Mouse (Mus musculus): Measurements from ENCODE around the gene Ccdc88a. TPM values are rescaled to one million over a fixed set of nuclear protein-coding genes. Genes with fewer than 3 reads are reported as not detected.

The Ccdc88a gene
- polyA plus RNA-seq, 1 experiment from 2014 or later = 71.9 TPM

DNA sequence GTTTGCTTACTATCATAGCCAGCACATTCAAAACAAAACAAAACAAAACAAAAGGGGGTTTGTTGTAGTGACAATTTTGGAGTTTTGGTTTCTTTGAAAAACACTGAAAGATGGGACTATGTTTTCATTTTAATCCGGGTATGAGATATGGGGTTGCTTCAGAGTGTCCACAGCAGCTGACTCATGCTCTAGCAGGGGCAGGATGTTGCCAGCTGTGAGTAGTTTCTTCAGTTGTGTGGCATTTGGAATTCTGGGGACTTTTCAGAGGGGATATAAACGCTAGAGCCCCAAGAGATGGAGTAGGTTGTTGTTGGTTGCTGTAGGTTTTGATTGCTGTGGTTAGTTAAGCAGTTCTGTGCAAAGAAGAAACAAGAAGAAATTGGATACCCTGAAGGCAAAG, 10.0 kb downstream of the Ccdc88a start:
- Histone ChIP-seq H3K4me2 (no peak overlapping the region), H3K4me3 (no peak overlapping the region), H3K27ac (replicated peaks) (no peak overlapping the region), H3K4me1 (replicated peaks) (0 out of 2 replicates have a peak, but pooled peaks cover 11% of the 10 kb centered on the region), H3K9ac (no peak overlapping the region), H3K27me3 (no peaks in the 10 kb centered on the region), H3K9me3 (no peaks in the 10 kb centered on the region), H3K36me3 (peaks cover 11% of the 10 kb centered on the region; the same call in 1 of the 2 replicates)
- no peak for ATAC-seq (ENCODE audit: low read depth)
- WGBS = 82% methylated on average over 2 of the region's 2 CpGs

DNA sequence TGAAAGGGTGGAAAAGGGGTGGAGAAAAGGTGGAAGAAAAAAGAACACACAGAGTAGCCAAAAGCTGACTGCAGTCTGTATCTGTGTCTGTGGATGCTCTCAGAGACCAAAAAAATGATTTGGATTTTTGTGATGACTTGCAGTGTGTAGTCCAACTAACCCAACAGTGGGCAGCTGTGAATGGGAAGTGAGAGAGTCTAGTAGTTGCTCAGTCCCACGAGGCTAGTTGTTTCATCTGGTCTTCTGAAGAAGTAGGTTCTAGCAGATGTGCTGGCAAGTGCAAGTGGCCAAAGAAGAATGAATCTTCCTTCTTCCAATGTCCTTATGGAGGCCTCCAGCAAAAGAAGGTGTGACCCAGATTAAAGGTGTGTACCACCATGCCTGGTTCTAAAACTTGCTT, 10.5 kb downstream of the Ccdc88a start:
- peaks cover 11% of the 10 kb centered on the region; the same call in 1 of the 2 replicates for H3K36me3 ChIP-seq
- no peaks in the 10 kb centered on the region for H3K27me3 ChIP-seq
- no peak overlapping the region for H3K4me3 ChIP-seq
- no peak overlapping the region for H3K4me2 ChIP-seq
- 86% methylated on average over 1 of the region's 1 CpGs for WGBS
- H3K4me1 ChIP-seq (replicated peaks) = peaks cover 11% of the 10 kb centered on the region; the same call in 1 of the 2 replicates
- H3K9me3 ChIP-seq = no peaks in the 10 kb centered on the region
- no peak overlapping the region for H3K9ac ChIP-seq
- H3K27ac ChIP-seq (replicated peaks) = no peak overlapping the region
- no peak for ATAC-seq (ENCODE audit: low read depth)

DNA sequence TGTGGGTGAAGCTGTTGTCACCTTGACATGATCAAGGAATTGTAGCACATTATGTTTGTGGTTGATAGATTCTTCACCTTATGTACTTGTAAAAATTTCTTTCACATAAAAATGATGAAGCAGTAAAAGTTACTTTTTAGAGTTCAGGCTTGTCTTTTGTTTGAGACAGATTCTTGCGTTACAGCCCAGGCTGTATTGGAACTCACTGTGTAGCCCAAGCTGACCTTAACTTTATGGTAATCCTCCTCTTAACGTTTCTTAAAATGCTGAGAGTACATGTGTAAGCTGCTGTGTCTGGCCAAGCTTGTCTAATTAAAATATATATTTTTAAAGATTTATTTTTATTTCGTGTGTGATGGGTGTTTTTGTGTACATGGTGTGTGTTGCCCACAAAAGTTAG, 11.2 kb downstream of the Ccdc88a start:
- H3K9me3 ChIP-seq = no peaks in the 10 kb centered on the region
- H3K4me2 ChIP-seq = no peak overlapping the region
- no peak overlapping the region for H3K4me3 ChIP-seq
- ATAC-seq (ENCODE audit: low read depth) = no peak
- peaks cover 11% of the 10 kb centered on the region; the same call in 1 of the 2 replicates for H3K36me3 ChIP-seq
- H3K27ac ChIP-seq (replicated peaks) = no peak overlapping the region
- H3K9ac ChIP-seq = no peak overlapping the region
- 78% methylated on average over 3 of the region's 3 CpGs for WGBS
- H3K4me1 ChIP-seq (replicated peaks) = peaks cover 11% of the 10 kb centered on the region; the same call in 1 of the 2 replicates
- no peaks in the 10 kb centered on the region for H3K27me3 ChIP-seq

DNA sequence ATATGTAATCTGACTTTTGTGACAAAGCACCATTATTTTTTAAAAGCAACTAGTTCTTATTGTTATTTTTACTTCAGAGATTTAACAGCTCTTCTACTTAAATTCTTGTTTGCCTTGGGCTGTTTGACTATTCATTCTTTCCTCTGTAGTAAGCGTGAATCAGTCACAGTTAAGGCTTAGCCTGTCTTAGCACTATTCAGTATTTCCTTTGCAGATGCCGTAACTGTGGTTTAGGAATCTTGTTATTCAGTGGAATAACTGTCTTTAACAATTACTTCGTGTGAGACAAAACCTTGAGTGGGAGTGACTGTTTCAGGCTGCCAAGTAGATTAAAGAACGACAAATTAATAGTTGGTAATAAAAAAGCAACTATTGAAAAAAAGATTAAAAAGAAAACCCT, 16.5 kb downstream of the Ccdc88a start:
- H3K27ac ChIP-seq (replicated peaks) = no peak overlapping the region
- no peak for ATAC-seq (ENCODE audit: low read depth)
- no peaks in the 10 kb centered on the region for H3K27me3 ChIP-seq
- H3K4me1 ChIP-seq (replicated peaks) = peaks cover 4% of the 10 kb centered on the region; the same call in 1 of the 2 replicates
- no peaks in the 10 kb centered on the region for H3K9me3 ChIP-seq
- H3K4me2 ChIP-seq = no peak overlapping the region
- no peak overlapping the region for H3K9ac ChIP-seq
- H3K4me3 ChIP-seq = no peak overlapping the region
- 33% methylated on average over 4 of the region's 4 CpGs for WGBS
- no peaks in the 10 kb centered on the region for H3K36me3 ChIP-seq

DNA sequence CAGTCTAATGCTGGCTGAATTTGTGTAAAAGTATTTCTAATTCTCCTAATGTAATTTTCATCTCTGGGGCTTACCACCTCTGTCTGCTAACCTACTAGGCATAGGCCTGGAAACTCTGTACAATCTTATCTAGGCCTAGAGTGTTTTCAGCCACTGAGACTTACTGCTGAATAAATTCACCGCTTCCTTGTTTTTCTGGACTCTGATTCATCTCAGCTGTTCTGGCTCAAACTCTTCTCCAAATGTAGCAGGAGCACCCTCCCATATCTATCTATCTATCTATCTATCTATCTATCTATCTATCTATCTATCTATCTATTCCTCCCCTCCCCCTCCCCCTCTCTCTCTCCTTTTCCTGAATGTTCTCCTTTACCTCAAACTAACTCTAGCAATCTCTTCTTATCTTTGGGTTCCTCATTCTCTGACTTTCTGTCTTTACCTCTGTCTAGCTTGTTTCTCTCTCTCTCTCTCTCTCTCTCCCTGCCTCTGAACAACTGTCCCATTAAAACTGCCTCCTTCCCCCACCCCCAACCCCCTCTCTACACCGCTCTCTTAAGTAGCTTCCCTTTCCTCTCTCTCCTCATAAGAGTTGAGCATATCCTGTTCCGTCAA, 21.8 kb downstream of the Ccdc88a start:
- Histone ChIP-seq H3K27me3 (no peaks in the 10 kb centered on the region), H3K9ac (no peak overlapping the region), H3K9me3 (no peaks in the 10 kb centered on the region), H3K4me1 (replicated peaks) (no peaks in the 10 kb centered on the region), H3K4me3 (no peak overlapping the region), H3K27ac (replicated peaks) (no peak overlapping the region), H3K36me3 (no peaks in the 10 kb centered on the region), H3K4me2 (no peak overlapping the region)
- 95% methylated on average over 3 of the region's 3 CpGs for WGBS
- ATAC-seq (ENCODE audit: low read depth) = no peak

DNA sequence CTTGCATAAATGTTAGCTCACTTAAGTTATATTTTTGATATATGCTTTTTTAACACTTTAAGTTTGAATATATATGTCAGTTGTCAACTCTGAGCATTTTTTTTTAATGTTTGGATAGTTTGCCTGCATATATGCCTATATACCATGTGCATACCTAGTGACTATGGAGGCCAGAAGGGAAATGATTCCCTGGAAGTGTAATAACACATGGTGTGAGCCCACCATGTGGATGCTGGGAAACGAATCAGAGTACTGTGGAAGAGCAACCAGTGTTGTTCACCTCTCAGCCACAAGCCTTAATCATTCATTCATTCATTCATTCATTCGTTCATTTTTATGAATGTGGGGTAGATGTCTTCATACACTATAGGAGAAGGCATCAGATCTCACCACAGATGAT, 26.9 kb downstream of the Ccdc88a start:
- no peaks in the 10 kb centered on the region for H3K9me3 ChIP-seq
- ATAC-seq (ENCODE audit: low read depth) = no peak
- 0 out of 2 replicates have a peak, but pooled peaks cover 8% of the 10 kb centered on the region for H3K36me3 ChIP-seq
- no peaks in the 10 kb centered on the region for H3K4me1 ChIP-seq (replicated peaks)
- no peaks in the 10 kb centered on the region for H3K27me3 ChIP-seq
- no peak overlapping the region for H3K9ac ChIP-seq
- no peak overlapping the region for H3K4me2 ChIP-seq
- H3K4me3 ChIP-seq = no peak overlapping the region
- WGBS = 86% methylated on average over 2 of the region's 2 CpGs
- H3K27ac ChIP-seq (replicated peaks) = no peak overlapping the region

DNA sequence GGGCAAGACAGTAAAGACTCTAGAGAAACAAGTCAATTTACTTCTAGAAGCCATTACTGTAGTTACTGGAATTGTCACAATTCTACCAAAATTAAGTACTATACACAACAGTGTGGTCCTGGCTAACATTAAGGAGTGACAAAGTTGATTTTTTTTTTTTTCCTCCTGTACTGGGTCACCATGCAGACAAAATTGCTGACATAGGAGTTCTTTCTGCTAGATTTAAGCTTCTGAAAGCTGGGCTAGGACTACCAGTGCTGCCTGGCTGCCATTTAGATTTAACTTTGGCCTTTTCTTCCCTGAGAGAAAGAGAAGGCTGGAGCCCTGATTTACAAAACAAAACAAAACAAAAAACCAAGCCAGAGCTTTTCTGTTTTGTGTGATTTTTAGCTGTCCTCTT, 32.8 kb downstream of the Ccdc88a start:
- H3K4me3 ChIP-seq = no peak overlapping the region
- H3K9me3 ChIP-seq = no peaks in the 10 kb centered on the region
- H3K27ac ChIP-seq (replicated peaks) = no peak overlapping the region
- no peaks in the 10 kb centered on the region for H3K4me1 ChIP-seq (replicated peaks)
- H3K9ac ChIP-seq = no peak overlapping the region
- ATAC-seq (ENCODE audit: low read depth) = no peak
- peaks cover 5% of the 10 kb centered on the region; the same call in 1 of the 2 replicates for H3K36me3 ChIP-seq
- H3K4me2 ChIP-seq = no peak overlapping the region
- no peaks in the 10 kb centered on the region for H3K27me3 ChIP-seq

DNA sequence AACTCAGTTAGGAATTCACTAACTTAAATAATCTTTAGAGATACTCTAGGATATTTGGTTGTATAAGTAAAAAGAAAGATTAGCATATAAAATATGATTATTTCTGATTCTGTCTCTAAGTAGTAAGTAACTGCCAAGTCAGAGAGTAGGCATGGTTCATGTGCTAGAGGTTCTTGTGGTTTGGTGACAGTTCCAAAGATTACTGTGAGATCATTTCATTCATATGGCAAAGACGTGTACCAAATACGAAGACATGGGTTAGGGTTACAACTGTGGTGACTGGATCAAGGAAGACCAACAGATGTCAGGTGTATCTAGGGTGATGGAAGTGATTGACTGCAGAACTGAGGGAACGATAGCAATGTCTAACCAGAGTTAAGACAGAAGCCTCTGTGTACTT, 50.0 kb downstream of the Ccdc88a start:
- no peak overlapping the region for H3K4me3 ChIP-seq
- peaks cover 6% of the 10 kb centered on the region for H3K36me3 ChIP-seq
- H3K4me2 ChIP-seq = no peak overlapping the region
- no peak for ATAC-seq (ENCODE audit: low read depth)
- H3K9ac ChIP-seq = no peak overlapping the region
- no peak overlapping the region for H3K27ac ChIP-seq (replicated peaks)
- H3K27me3 ChIP-seq = no peaks in the 10 kb centered on the region
- 90% methylated on average over 3 of the region's 3 CpGs for WGBS
- H3K9me3 ChIP-seq = no peaks in the 10 kb centered on the region
- H3K4me1 ChIP-seq (replicated peaks) = no peaks in the 10 kb centered on the region

DNA sequence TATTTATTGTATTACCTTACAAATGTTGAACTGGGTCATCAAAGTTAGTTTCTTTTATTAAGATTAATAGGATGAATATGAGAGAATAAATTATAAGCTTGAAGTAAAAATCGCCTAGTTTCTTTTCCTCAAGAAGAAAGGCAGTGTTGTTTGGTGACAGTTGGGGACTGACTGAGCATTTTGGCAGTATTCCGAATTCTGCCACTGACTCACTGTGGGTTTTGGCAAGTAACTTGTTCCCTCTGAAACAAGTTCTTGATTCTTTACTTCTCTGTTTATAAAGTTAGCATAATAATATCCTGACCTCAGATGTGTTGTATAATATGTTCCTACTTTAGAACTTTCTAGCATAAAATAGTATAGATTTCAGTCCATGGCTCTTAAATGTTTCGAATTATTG, 55.3 kb downstream of the Ccdc88a start:
- no peak overlapping the region for H3K27ac ChIP-seq (replicated peaks)
- no peaks in the 10 kb centered on the region for H3K4me1 ChIP-seq (replicated peaks)
- no peaks in the 10 kb centered on the region for H3K27me3 ChIP-seq
- ATAC-seq (ENCODE audit: low read depth) = no peak
- H3K36me3 ChIP-seq = peaks cover 34% of the 10 kb centered on the region
- H3K9me3 ChIP-seq = no peaks in the 10 kb centered on the region
- H3K4me2 ChIP-seq = no peak overlapping the region
- WGBS = 81% methylated on average over 3 of the region's 3 CpGs
- H3K4me3 ChIP-seq = no peak overlapping the region
- H3K9ac ChIP-seq = no peak overlapping the region

DNA sequence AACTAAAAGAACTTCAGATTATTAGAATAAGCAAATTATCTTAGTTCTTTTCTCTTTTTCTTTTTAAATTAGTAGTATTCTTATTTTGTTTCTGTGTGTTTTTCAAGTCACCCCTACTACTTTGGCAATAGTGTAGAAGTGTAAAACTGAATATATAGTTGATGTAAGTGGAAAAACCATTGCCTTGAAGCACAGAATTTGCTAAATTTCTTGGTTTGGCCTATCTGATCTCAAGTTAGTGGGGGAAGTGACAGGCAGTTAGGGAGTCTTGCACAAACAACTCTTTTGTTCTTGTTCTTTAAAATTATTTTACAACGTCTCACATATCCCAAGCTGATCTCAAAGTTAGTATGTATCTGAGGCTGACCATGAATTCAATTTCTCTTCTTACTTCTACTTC, 57.6 kb downstream of the Ccdc88a start:
- peaks cover 27% of the 10 kb centered on the region for H3K36me3 ChIP-seq
- H3K27me3 ChIP-seq = no peaks in the 10 kb centered on the region
- no peak overlapping the region for H3K4me2 ChIP-seq
- no peak overlapping the region for H3K9ac ChIP-seq
- WGBS = 97% methylated on average over 1 of the region's 1 CpGs
- no peak for ATAC-seq (ENCODE audit: low read depth)
- no peak overlapping the region for H3K27ac ChIP-seq (replicated peaks)
- no peak overlapping the region for H3K4me3 ChIP-seq
- no peaks in the 10 kb centered on the region for H3K4me1 ChIP-seq (replicated peaks)
- H3K9me3 ChIP-seq = no peaks in the 10 kb centered on the region

DNA sequence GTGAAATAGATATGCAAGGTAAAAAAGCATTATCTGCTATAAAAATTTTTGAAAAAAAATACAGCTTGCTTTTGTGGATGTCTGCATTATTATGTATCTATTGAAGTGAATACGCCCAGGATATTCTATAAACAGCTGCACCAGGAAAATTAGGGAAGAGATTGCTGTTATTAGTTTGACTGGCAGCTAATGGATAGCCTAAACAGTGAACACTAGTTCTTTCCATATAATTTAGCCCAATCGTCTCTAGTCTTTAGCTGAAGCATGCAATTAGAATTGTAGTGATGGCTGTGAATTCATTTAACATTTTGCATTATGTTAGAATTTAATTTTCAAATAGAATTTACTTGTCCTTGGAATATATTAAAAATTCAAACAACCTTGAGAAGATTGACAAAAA, 75.3 kb downstream of the Ccdc88a start:
- H3K4me3 ChIP-seq = no peak overlapping the region
- H3K4me2 ChIP-seq = no peak overlapping the region
- H3K9ac ChIP-seq = no peak overlapping the region
- H3K9me3 ChIP-seq = no peaks in the 10 kb centered on the region
- no peak for ATAC-seq (ENCODE audit: low read depth)
- H3K4me1 ChIP-seq (replicated peaks) = no peaks in the 10 kb centered on the region
- WGBS = 87% methylated on average over 2 of the region's 2 CpGs
- H3K36me3 ChIP-seq = peaks cover 12% of the 10 kb centered on the region
- H3K27ac ChIP-seq (replicated peaks) = no peak overlapping the region
- H3K27me3 ChIP-seq = no peaks in the 10 kb centered on the region

DNA sequence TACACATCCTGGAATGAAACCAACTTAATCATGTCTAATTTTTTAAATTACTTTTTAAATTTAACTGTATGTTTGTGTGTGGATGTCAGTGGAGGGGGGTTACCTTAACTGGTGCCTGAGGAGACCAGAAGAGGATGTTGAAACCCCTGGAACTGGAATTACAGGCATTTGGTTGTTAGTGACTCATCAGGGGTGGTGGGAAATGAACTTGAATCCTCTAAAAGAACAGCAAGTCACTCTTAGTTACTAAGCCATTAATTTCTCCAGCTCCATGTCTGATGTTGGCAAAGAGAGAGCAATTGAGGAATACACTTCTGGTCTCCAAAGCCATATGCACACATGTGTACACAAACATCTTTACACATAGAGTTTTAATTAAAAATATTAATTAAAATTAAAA, 101.2 kb downstream of the Ccdc88a start:
- ATAC-seq (ENCODE audit: low read depth) = no peak
- Histone ChIP-seq H3K4me1 (replicated peaks) (no peaks in the 10 kb centered on the region), H3K27ac (replicated peaks) (no peak overlapping the region), H3K4me2 (no peak overlapping the region), H3K9ac (no peak overlapping the region), H3K36me3 (peaks cover 34% of the 10 kb centered on the region), H3K4me3 (no peak overlapping the region), H3K27me3 (no peaks in the 10 kb centered on the region), H3K9me3 (no peaks in the 10 kb centered on the region)

DNA sequence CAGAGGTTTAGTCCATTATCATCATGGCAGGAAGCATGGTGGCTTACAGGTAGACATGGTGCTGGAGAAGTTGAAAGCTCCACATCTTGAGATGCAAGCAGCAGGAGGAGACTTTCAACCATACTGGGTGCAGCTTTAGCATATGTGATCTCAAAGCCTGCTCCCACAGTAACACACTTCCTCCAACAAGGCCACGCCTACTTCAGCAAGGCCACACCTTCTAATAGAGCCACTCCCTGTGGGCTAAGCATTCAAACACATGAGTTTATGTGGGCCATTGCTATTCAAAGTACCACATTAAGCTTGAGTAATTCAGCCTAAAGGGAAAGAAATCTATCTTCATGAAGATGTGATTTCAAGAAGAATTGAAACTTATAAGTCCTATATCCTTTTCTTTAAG, 119.7 kb downstream of the Ccdc88a start:
- Histone ChIP-seq H3K4me2 (no peak overlapping the region), H3K27me3 (no peaks in the 10 kb centered on the region), H3K4me3 (no peak overlapping the region), H3K9ac (no peak overlapping the region), H3K27ac (replicated peaks) (no peak overlapping the region), H3K4me1 (replicated peaks) (no peaks in the 10 kb centered on the region), H3K9me3 (no peaks in the 10 kb centered on the region), H3K36me3 (peaks cover 54% of the 10 kb centered on the region)
- WGBS = 91% methylated on average over 1 of the region's 1 CpGs
- no peak for ATAC-seq (ENCODE audit: low read depth)
